Mouse (Mus musculus): ENCODE results near the gene Ckmt1. TPM values are rescaled to one million over a fixed set of nuclear protein-coding genes. Genes with fewer than 3 reads are reported as not detected.

The Ckmt1 gene
- not detected for total RNA-seq (2023)

DNA sequence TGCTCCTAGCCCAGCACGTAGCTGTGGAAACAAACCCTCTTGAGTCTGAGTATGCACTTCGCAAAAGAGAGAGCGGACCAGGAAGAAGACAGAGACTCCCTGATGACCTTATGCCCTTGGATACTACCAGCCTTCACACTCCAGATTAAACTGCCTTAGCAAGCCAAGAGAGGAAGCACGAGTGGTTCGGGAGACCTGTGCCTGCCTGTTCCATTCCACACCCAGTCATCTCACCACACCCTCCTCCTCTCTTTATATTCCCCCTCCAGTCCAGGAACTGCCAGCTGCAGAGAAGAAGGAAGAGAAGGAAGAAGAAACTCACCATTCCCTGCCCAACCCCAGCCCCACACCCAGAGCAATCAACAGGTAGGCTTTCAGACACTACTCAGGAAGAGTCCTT, at the start of gene Ckmt1:
Ckmt1 (plus strand) TSS at position 221 of the 400 bp plus-strand sequence.

DNA sequence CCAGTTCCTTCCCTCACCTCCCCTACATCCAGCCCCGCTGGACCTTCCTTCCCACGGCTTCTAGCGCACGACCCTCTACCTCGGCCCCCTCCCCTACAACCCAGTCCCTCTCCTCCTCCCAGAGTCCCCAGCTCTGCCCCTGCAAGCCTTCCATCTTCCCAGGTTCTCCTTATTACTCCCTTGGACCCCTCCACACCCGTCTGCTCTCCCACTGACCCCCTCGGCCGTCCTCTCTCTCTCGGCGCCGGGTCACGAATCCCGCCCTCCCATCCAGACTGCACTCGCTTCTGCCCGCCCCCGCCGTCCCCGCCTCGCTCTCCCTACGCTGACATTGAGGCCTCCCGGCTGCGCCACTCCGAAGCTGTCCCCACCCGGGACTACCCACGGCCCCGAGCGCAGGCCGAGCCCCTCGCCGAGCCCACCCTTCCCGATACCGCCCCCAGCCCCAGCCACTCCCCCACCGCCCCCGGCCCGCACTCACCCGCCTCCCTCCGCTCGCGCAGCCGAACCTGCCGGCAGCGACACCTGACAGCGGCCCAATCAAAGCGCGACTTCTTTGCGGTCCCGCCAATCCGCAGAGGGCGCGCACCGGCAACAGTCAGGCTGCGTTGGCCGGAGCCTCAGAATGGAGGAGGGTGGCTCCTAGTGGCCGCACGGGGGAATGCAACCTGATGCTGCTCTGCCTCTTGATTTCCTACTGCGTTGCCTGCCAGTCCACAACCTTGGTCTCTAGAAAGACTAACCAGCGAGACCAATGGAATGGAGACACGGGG, 2.5 kb upstream of the Ckmt1 start, which contains the start of gene Ppip5k1:
Ppip5k1 (minus strand) TSS at position 577 of the 773 bp plus-strand sequence.

DNA sequence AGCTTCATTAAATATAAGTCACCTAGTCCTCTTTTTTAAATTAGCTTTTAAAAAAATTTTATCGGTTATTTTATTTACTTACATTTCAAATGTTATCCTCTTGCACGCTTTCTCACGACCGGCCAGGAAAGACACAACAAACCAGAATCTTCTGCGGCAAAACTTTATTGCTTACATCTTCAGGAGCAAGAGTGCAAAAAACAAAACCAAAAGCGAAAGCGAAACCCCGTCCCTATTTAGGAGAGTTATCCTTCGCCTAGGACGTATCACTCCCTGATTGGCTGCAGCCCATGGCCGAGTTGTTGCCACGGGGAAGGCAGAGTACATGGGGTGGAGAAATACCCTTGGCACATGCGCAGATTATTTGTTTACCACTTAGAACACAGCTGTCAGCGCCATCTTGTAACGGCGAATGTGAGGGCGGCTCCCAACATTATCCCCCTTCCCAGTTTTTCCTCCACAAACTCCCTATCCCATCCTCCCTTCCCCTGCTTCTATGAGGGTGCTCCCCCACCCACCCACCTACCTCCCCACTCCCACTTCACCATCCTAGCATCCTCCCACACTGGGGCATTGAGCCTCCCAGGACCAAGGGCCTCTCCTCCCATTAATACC, 29.6 kb downstream of the Ckmt1 start, which contains the start of gene Strc:
Strc (minus strand) TSS at position 208 of the 615 bp plus-strand sequence.

Other genes with a start within 250 kb of the Ckmt1 start
- gene Tgm7, start 247.9 kb upstream of the Ckmt1 start, total RNA-seq (2023), result not detected
- gene Adal, start 217.3 kb upstream of the Ckmt1 start, total RNA-seq (2023), result 10 to 100 TPM; 20.4 to 27.6 TPM
- gene Lcmt2, start 217.1 kb upstream of the Ckmt1 start, total RNA-seq (2023), result 10 to 100 TPM; 12.3 to 12.6 TPM
- 10 to 100 TPM; 76.9 to 79.4 TPM for gene Tubgcp4, start 187.1 kb upstream of the Ckmt1 start, total RNA-seq (2023)
- gene Zscan29, start 186.6 kb upstream of the Ckmt1 start, total RNA-seq (2023), result 10 to 100 TPM; 33.2 to 34.3 TPM
- 10 to 100 TPM; 74.6 to 88.4 TPM for gene Trp53bp1, start 86.3 kb upstream of the Ckmt1 start, total RNA-seq (2023)
- gene Map1a, start 68.1 kb upstream of the Ckmt1 start, total RNA-seq (2023), result under 1 TPM; 0.09 to 0.12 TPM
- 10 to 100 TPM; 15.7 to 22.4 TPM for gene Ppip5k1, start 2.3 kb upstream of the Ckmt1 start, total RNA-seq (2023)
- gene Strc, start 29.5 kb downstream of the Ckmt1 start, total RNA-seq (2023), result under 1 TPM; 0.67 to 0.98 TPM
- gene Pdia3, start 56.1 kb downstream of the Ckmt1 start, total RNA-seq (2023), result 100 to 1,000 TPM; 169 to 181 TPM
- 1 to 10 TPM; 2.9 to 3.3 TPM for gene Catsper2, start 56.1 kb downstream of the Ckmt1 start, total RNA-seq (2023)
- not detected for gene Ell3, start 86.6 kb downstream of the Ckmt1 start, total RNA-seq (2023)
- gene Serf2, start 91.5 kb downstream of the Ckmt1 start, total RNA-seq (2023), result 100 to 1,000 TPM; 283 to 321 TPM
- gene Hypk, start 95.6 kb downstream of the Ckmt1 start, total RNA-seq (2023), result 10 to 100 TPM; 45.9 to 47.4 TPM
- 1 to 10 TPM; 1.7 to 1.9 TPM for gene Serinc4, start 99.1 kb downstream of the Ckmt1 start, total RNA-seq (2023)
- 10 to 100 TPM; 45.4 to 46.5 TPM for gene Mfap1b, start 116.4 kb downstream of the Ckmt1 start, total RNA-seq (2023)
- gene Mfap1a, start 149.0 kb downstream of the Ckmt1 start, total RNA-seq (2023), result 10 to 100 TPM; 49.5 to 49.6 TPM
- 10 to 100 TPM; 18.4 to 20.8 TPM for gene Wdr76, start 149.0 kb downstream of the Ckmt1 start, total RNA-seq (2023)